Mouse (Mus musculus): ENCODE measurements around the gene Ifi47. TPM values are rescaled to one million over a fixed set of nuclear protein-coding genes. Genes with fewer than 3 reads are reported as not detected.
A peak's percentile ranks its signal among the peaks of the same experiment; 100 is the strongest.

Gene Ifi47
- polyA plus RNA-seq, 1 experiment = 8.4 TPM

DNA sequence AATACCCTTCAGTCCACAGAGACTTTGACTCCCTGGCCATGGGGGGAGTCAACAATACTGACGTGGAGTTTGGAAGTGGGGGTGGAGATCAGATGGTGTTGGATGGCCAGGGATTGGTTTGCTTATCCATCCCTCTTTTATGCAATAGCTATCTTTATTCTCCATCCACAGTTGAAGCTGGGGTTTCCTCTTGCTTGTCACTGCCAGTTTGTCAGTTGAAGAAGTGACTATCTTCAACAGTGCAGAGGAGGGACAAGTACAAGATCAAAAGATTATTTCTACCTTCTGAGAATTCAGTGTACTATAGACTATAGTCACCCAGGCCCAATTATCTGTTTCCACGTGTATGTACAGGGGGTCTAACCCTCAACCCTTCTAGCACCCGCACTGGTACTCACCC, 7.4 kb downstream of the Ifi47 start:
- Histone ChIP-seq H3K27me3 (replicated peaks; ENCODE audit: control insufficient read depth, insufficient read depth, low read length) (no peaks in the 10 kb centered on the region), H3K27ac (ENCODE audit: insufficient read depth, low read depth, low read length) (no peak overlapping the region), H3K4me3 (ENCODE audit: insufficient read depth, low read depth, low read length) (no peak overlapping the region), H3K36me3 (ENCODE audit: control insufficient read depth, insufficient read depth, low read length) (no peaks in the 10 kb centered on the region), H3K4me1 (ENCODE audit: control insufficient read depth, insufficient read depth, low read length) (peaks cover 31% of the 10 kb centered on the region)
- DNase-seq = no peak
- TF ChIP-seq POLR2A (IDR thresholded peaks at IDR 0.05; ENCODE audit: low read depth, low read length) (no peak), CTCF (conservative IDR thresholded peaks at IDR 0.05; ENCODE audit: insufficient read depth, insufficient read length, low read depth, low read length) (no peak)
- 85% methylated on average over 3 of the region's 3 CpGs for WGBS

DNA sequence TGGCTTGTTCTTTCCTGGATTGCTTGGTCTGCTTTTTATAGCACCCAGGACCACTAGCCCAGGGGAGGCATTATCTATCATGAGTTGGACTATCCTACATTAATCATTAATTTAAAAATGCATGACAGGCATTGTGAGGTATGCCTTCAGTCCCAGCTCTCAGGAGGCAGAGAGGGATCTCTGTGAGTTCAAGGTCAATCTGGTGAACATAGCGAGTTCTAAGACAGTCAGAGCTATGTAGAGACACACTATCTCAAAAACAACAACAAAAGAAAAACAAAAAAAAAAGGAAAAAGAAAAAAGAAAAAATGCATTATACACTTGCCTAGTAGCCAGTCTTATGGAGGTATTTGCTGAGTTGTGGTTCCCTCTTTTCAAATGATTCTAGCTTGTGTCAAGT, 8.0 kb downstream of the Ifi47 start:
- no peak for TF ChIP-seq POLR2A (IDR thresholded peaks at IDR 0.05; ENCODE audit: low read depth, low read length)
- no peak for TF ChIP-seq CTCF (conservative IDR thresholded peaks at IDR 0.05; ENCODE audit: insufficient read depth, insufficient read length, low read depth, low read length)
- Histone ChIP-seq H3K36me3 (ENCODE audit: control insufficient read depth, insufficient read depth, low read length) (no peaks in the 10 kb centered on the region), H3K4me3 (ENCODE audit: insufficient read depth, low read depth, low read length) (no peak overlapping the region), H3K27me3 (replicated peaks; ENCODE audit: control insufficient read depth, insufficient read depth, low read length) (no peaks in the 10 kb centered on the region), H3K4me1 (ENCODE audit: control insufficient read depth, insufficient read depth, low read length) (peaks cover 34% of the 10 kb centered on the region), H3K27ac (ENCODE audit: insufficient read depth, low read depth, low read length) (peak overlapping the region; percentile 65)
- no peak for DNase-seq
- 63% methylated on average over 1 of the region's 1 CpGs for WGBS

DNA sequence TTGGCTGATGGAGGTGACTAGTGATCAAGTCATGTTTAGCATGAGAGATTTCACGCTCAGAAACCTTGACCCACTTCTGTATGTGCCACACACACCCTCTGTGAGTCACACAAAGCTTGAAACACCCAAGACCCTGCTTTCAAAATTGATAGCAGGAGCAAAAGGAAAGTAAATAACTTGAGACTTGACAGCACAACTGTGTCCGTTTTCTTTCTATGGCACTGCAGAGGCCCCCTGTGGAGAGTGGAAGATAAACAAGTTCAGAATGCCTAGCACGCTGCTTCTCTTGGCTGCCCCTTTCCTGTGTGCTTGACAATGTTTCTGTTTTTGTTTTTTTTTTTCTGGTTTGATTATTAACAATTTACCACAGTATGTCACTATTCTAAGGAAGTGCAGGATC, 8.5 kb downstream of the Ifi47 start:
- peak; percentile 66 for DNase-seq
- H3K4me1 ChIP-seq (ENCODE audit: control insufficient read depth, insufficient read depth, low read length) = peaks cover 32% of the 10 kb centered on the region

DNA sequence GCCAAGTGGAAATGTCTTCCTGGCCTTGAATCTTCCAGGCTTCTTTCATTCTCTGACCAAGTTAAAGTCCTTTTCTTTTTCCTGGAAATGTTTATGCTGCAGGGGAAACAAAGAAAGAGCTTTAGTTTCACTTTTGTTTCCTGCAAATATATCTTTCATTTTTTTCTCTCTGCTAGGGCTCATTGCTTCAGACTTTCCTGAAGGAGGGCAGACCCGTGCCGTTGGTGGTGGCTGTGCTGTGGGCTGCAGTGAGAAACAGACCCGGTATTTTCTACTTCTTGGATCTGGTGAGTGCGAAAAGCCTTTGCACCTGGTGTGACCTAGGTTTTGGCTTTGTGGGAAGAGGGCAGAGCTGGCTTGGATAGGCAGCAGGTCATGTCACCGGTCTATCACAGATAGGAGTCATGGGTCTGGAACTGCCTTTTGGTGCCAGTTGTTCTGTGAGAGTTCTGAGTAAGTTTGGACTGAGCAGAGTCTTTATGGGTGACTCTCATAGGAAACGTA, 10.5 kb downstream of the Ifi47 start:
- no peaks in the 10 kb centered on the region for H3K36me3 ChIP-seq (ENCODE audit: control insufficient read depth, insufficient read depth, low read length)
- peak overlapping the region; percentile 93 for H3K27ac ChIP-seq (ENCODE audit: insufficient read depth, low read depth, low read length)
- peaks cover 25% of the 10 kb centered on the region; the same call in 1 of the 2 replicates for H3K4me1 ChIP-seq (ENCODE audit: control insufficient read depth, insufficient read depth, low read length)
- no peaks in the 10 kb centered on the region for H3K27me3 ChIP-seq (replicated peaks; ENCODE audit: control insufficient read depth, insufficient read depth, low read length)
- peak; percentile 23 for DNase-seq
- TF ChIP-seq POLR2A (IDR thresholded peaks at IDR 0.05; ENCODE audit: low read depth, low read length) = no peak
- TF ChIP-seq CTCF (conservative IDR thresholded peaks at IDR 0.05; ENCODE audit: insufficient read depth, insufficient read length, low read depth, low read length) = no peak
- WGBS = 52% methylated on average over 6 of the region's 6 CpGs
- H3K4me3 ChIP-seq (ENCODE audit: insufficient read depth, low read depth, low read length) = peak overlapping the region; percentile 55

More for the DNA sequence above, 8.5 kb downstream of the Ifi47 start:
- Histone ChIP-seq H3K27me3 (replicated peaks; ENCODE audit: control insufficient read depth, insufficient read depth, low read length) (no peaks in the 10 kb centered on the region), H3K27ac (ENCODE audit: insufficient read depth, low read depth, low read length) (peak overlapping the region; percentile 65), H3K4me3 (ENCODE audit: insufficient read depth, low read depth, low read length) (no peak overlapping the region), H3K36me3 (ENCODE audit: control insufficient read depth, insufficient read depth, low read length) (no peaks in the 10 kb centered on the region)
- 25% methylated on average over 3 of the region's 3 CpGs for WGBS
- TF ChIP-seq POLR2A (IDR thresholded peaks at IDR 0.05; ENCODE audit: low read depth, low read length) (no peak), CTCF (conservative IDR thresholded peaks at IDR 0.05; ENCODE audit: insufficient read depth, insufficient read length, low read depth, low read length) (peak; percentile 42)

DNA sequence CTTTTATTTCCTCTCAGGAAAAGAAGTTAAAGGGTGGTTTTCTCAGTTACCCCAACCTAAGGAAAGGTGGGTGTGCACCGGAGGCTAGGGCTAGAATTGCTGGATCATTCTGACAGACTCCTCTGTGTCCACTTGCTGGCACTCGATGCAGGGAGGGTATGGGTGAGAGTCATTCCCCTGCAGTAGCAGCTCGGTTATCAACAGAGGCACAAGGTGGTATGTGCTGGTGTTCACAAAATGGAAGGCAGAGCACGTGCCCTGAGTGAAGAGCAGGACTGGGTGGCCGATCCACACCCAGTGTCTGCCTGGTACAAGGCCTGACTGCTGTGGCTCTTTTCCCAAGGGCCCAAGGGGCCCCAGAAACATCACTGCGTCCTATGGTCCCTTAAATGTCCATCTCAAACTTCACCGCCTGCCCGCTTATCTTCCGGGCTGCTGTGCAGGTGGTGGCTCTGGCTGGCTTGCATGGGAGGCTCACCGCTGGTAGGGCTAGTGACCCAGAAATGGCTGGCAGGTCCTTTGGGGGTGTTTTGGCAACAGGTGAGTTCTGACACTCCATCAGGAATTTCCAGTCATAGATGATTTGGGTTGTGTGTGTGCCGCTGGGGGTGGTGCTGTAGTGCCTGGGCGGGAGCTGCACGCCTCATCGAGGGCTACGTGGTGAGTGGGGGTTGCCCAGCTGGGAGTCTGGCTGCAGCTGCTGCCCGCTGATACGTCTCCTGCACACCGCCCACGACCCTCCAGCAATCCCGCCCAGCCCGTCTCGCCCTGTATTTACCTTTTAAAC, 11.6 kb downstream of the Ifi47 start:
- peak overlapping the region; percentile 44 for H3K4me3 ChIP-seq (ENCODE audit: insufficient read depth, low read depth, low read length)
- peak; percentile 22 for DNase-seq
- H3K27me3 ChIP-seq (replicated peaks; ENCODE audit: control insufficient read depth, insufficient read depth, low read length) = no peaks in the 10 kb centered on the region
- H3K4me1 ChIP-seq (ENCODE audit: control insufficient read depth, insufficient read depth, low read length) = peaks cover 25% of the 10 kb centered on the region; the same call in 1 of the 2 replicates
- peak overlapping the region; percentile 24; the same call in 1 of the 2 replicates for H3K27ac ChIP-seq (ENCODE audit: insufficient read depth, low read depth, low read length)
- 53% methylated on average over 22 of the region's 22 CpGs for WGBS
- TF ChIP-seq POLR2A (IDR thresholded peaks at IDR 0.05; ENCODE audit: low read depth, low read length) (no peak), CTCF (conservative IDR thresholded peaks at IDR 0.05; ENCODE audit: insufficient read depth, insufficient read length, low read depth, low read length) (no peak)
- no peaks in the 10 kb centered on the region for H3K36me3 ChIP-seq (ENCODE audit: control insufficient read depth, insufficient read depth, low read length)

DNA sequence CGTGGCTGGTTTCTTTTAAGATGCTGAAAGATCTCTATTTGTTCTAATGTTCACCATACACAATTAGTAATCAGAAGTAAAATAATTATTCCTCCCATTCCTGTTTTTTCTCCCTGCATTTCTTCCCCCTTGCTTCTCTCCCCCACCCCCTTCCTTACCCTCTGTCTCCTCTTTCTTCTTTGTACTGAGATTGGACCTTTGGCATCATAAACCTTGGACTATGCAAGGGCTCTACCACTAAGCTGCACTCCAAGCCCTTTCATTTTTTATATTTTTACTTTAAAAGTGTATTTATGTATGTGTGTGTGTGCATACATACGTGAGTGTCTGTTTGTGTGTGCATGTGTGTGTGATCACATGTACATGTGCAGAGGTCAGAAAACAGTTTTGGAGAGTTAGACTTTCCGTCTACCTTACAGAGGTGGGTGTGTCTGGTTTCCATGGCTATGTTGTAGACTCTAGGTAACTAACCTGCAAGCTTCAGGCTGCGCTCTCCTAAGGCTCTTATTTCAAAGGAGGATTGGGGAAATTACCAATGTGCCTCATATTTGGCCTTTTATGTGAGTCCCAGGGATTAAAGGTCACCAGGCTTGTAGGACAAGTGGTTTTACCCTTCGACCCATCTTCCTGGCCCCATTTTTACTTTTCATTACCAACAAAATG, 12.7 kb downstream of the Ifi47 start:
- Histone ChIP-seq H3K4me3 (ENCODE audit: insufficient read depth, low read depth, low read length) (no peak overlapping the region), H3K36me3 (ENCODE audit: control insufficient read depth, insufficient read depth, low read length) (no peaks in the 10 kb centered on the region), H3K27me3 (replicated peaks; ENCODE audit: control insufficient read depth, insufficient read depth, low read length) (no peaks in the 10 kb centered on the region), H3K4me1 (ENCODE audit: control insufficient read depth, insufficient read depth, low read length) (peaks cover 23% of the 10 kb centered on the region; the same call in 1 of the 2 replicates), H3K27ac (ENCODE audit: insufficient read depth, low read depth, low read length) (no peak overlapping the region)
- DNase-seq = no peak
- TF ChIP-seq CTCF (conservative IDR thresholded peaks at IDR 0.05; ENCODE audit: insufficient read depth, insufficient read length, low read depth, low read length) = no peak
- TF ChIP-seq POLR2A (IDR thresholded peaks at IDR 0.05; ENCODE audit: low read depth, low read length) = no peak
- 80% methylated on average over 5 of the region's 5 CpGs for WGBS

All from kidney, adult 2 months (tissue).